Mouse (Mus musculus): ENCODE data around the gene Exoc5.

Gene Exoc5

GRCm38 (mm10) chr14:49045610-49046009 is 20.8 kb downstream of the Exoc5 start:
- Histone ChIP-seq H3K27me3 (ENCODE audit: control insufficient read depth, insufficient read depth, low read length, poor library complexity, severe bottlenecking) (no peaks in the 10 kb centered on the region), H3K36me3 (ENCODE audit: control insufficient read depth, insufficient read depth, low read length, poor library complexity, severe bottlenecking) (no peaks in the 10 kb centered on the region)
- no peak for DNase-seq (ENCODE audit: low read depth, low spot score)

DNA sequence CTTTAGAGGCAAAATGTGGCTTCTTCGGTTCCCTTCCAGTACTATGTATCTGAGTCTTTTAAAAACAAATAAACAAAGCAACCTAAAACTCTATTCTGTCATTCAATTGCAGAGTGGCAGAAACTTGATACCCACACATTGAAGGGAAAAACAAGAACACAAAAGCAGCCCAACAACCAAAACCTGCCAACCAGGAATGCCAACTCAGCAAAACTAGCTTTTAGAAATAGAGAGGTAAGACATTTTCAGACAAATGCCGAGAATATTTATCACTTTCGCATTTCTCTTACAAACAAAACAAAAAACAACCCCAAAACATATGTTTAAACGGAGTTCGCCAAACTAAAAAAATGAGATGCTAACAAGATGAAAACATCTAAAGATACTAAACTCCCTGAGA is 37.5 kb downstream of the Exoc5 start:
- no peak for DNase-seq (ENCODE audit: low read depth, low spot score)
- Histone ChIP-seq H3K27me3 (ENCODE audit: control insufficient read depth, insufficient read depth, low read length, poor library complexity, severe bottlenecking) (no peaks in the 10 kb centered on the region), H3K36me3 (ENCODE audit: control insufficient read depth, insufficient read depth, low read length, poor library complexity, severe bottlenecking) (peaks cover 2% of the 10 kb centered on the region; the same call in 1 of the 2 replicates)

DNA sequence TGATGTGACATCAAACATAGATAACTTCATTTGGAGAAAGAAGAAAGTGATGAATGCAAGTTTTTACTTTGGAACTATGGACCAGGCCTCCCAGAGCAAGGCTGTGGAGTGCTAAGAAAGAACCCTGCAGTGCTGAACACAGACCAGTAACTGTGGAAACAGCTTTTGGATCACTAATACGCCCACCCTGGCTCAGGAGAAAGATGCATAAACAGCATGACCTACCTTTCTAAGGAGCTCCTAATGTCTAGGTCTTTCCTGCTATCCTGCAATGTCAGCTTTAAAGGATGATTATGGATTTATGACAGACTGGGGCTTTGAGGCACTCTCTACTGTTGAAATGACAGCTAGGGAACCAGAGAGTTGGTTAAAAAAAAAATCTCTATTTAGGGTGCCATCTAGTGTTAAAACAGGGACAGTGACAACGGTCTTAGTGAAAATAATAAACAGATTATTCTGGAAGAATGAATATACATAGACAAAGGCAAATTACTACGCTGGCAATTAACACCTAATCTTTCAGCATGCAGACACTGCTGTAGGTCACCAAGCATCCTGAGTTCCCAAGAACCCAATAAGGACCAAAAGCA is 38.6 kb downstream of the Exoc5 start:
- no peaks in the 10 kb centered on the region for H3K27me3 ChIP-seq (ENCODE audit: control insufficient read depth, insufficient read depth, low read length, poor library complexity, severe bottlenecking)
- H3K36me3 ChIP-seq (ENCODE audit: control insufficient read depth, insufficient read depth, low read length, poor library complexity, severe bottlenecking) = peaks cover 2% of the 10 kb centered on the region; the same call in 1 of the 2 replicates
- peak; percentile 12 for DNase-seq (ENCODE audit: low read depth, low spot score)

DNA sequence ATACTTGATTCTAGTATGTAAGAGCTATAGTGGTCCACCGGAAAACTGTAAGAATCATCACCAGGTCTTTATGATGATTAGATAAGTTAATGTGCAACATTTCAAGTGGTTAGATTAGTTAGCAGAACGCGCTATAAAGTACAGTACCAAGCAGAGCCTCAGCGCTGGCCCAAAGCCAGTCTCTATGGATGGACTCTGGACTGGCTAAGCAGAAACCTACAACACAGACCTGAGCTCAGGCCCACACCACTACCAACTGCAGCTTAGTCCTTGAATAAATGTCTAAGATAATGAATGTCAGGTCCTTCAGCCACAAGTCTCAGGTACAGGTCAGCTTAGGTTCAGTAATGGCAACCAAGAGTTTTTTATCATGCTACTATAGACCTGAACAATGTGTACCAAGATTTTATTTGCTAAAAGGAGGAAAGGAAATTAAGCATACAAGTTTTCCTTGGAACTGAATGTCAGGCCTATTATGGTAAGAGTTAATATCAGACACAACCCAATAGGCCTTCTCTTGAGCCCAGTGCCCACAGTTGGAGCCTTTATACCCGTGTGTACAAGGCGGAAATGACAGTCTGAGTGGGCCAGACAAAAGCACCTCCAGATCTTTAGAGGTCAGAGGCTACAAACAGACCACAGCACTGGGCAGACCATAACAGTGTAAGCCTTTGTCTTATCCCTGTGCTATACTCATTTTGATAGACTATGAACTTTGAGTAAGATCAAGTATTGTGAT is 39.2 kb downstream of the Exoc5 start:
- no peaks in the 10 kb centered on the region for H3K27me3 ChIP-seq (ENCODE audit: control insufficient read depth, insufficient read depth, low read length, poor library complexity, severe bottlenecking)
- no peak for DNase-seq (ENCODE audit: low read depth, low spot score)
- H3K36me3 ChIP-seq (ENCODE audit: control insufficient read depth, insufficient read depth, low read length, poor library complexity, severe bottlenecking) = peaks cover 2% of the 10 kb centered on the region; the same call in 1 of the 2 replicates

DNA sequence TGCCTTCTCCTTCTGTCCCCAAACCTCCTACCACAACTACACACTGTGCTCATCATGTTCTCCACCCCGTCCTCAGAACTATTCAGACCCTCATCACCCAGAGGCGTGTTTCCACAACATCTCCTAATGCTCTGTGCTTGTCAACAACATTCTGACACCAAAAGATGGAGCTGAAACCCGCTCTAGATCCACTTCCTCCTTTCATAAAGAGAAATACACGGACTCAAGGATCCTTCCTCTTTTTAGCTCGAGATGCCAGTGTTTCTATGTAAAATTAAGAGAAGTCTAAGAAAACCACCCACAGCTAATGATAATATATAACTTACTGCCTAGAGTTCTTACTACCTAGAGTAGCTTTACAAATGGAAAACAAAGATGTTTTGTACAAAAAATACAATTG is 46.7 kb downstream of the Exoc5 start:
- Histone ChIP-seq H3K27me3 (ENCODE audit: control insufficient read depth, insufficient read depth, low read length, poor library complexity, severe bottlenecking) (no peaks in the 10 kb centered on the region), H3K36me3 (ENCODE audit: control insufficient read depth, insufficient read depth, low read length, poor library complexity, severe bottlenecking) (0 out of 2 replicates have a peak, but pooled peaks cover 2% of the 10 kb centered on the region)
- peak; percentile 50 for DNase-seq (ENCODE audit: low read depth, low spot score)

- Histone ChIP-seq H3K36me3 (ENCODE audit: control insufficient read depth, insufficient read depth, low read length, poor library complexity, severe bottlenecking) (no peaks in the 10 kb centered on the region), H3K27me3 (ENCODE audit: control insufficient read depth, insufficient read depth, low read length, poor library complexity, severe bottlenecking) (no peaks in the 10 kb centered on the region)
- DNase-seq (ENCODE audit: low read depth, low spot score) = no peak
Measured at GRCm38 (mm10) chr14:49008399-49009189, 57.9 kb downstream of the Exoc5 start.

DNA sequence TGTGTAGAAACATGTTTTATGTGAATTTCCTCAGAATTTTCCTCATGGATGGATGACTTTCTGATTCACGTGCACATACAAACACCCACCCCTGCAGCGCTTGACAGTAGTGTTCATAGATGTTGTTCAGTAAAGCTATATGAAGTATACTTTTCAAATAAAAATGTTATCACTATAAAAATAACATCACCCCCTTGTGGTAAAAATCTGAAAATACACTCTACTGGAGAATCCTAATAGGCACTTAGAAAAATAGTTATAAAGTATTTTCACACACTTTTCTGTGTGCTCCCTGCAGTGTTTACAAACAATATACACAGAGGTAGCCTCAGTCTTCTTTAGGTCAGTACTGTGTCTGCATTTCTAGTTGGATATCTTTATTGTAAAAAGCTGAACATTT is 58.5 kb downstream of the Exoc5 start:
- Histone ChIP-seq H3K27me3 (ENCODE audit: control insufficient read depth, insufficient read depth, low read length, poor library complexity, severe bottlenecking) (no peaks in the 10 kb centered on the region), H3K36me3 (ENCODE audit: control insufficient read depth, insufficient read depth, low read length, poor library complexity, severe bottlenecking) (no peaks in the 10 kb centered on the region)
- DNase-seq (ENCODE audit: low read depth, low spot score) = peak; percentile 5

DNA sequence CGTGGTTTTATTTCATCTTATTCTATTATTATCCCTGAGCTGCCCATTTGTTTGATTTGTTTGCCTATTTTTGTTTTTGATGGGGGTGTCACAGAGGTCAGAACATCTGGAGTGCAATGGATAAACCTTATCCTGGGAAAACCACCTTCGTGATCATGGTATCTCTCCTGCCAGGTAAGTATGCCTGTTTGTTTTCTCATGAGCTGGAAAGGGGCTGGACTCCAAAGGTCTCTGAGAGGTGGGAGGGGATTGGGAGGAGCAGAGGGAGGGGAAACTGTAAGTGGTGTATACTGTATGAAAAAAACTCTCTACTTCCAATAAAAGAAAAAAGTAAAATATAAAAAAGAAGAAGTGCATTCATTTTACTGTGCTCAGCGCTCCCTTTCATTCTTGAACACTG is 64.8 kb downstream of the Exoc5 start:
- no peaks in the 10 kb centered on the region for H3K27me3 ChIP-seq (ENCODE audit: control insufficient read depth, insufficient read depth, low read length, poor library complexity, severe bottlenecking)
- no peak for DNase-seq (ENCODE audit: low read depth, low spot score)
- no peaks in the 10 kb centered on the region for H3K36me3 ChIP-seq (ENCODE audit: control insufficient read depth, insufficient read depth, low read length, poor library complexity, severe bottlenecking)

DNA sequence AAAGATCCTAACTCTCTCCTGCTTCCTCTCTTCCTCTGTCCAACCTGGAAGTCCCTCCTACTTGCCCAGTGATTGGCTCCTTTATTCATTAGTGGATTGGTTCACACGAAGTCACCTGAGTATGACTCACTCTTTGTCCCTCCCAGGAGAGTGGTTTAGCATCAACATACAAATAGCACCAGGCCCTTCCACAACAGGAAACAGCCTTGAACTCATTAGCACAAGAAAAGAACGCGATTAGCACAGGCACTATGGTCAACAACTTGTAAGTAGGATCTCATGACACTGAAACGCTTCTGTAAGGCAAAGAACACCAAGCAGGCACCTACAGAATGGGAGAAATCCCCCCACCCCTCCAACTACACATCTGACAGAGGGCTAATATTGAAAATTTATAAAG is 67.7 kb downstream of the Exoc5 start:
- DNase-seq (ENCODE audit: low read depth, low spot score) = no peak
- H3K27me3 ChIP-seq (ENCODE audit: control insufficient read depth, insufficient read depth, low read length, poor library complexity, severe bottlenecking) = no peaks in the 10 kb centered on the region
- H3K36me3 ChIP-seq (ENCODE audit: control insufficient read depth, insufficient read depth, low read length, poor library complexity, severe bottlenecking) = no peaks in the 10 kb centered on the region

GRCm38 (mm10) chr14:48993861-48994260 is 72.6 kb downstream of the Exoc5 start:
- Histone ChIP-seq H3K27me3 (ENCODE audit: control insufficient read depth, insufficient read depth, low read length, poor library complexity, severe bottlenecking) (no peaks in the 10 kb centered on the region), H3K36me3 (ENCODE audit: control insufficient read depth, insufficient read depth, low read length, poor library complexity, severe bottlenecking) (no peaks in the 10 kb centered on the region)
- no peak for DNase-seq (ENCODE audit: low read depth, low spot score)

GRCm38 (mm10) chr14:48992070-48992580 is 74.3 kb downstream of the Exoc5 start:
- Histone ChIP-seq H3K27me3 (ENCODE audit: control insufficient read depth, insufficient read depth, low read length, poor library complexity, severe bottlenecking) (no peaks in the 10 kb centered on the region), H3K36me3 (ENCODE audit: control insufficient read depth, insufficient read depth, low read length, poor library complexity, severe bottlenecking) (no peaks in the 10 kb centered on the region)
- DNase-seq (ENCODE audit: low read depth, low spot score) = no peak

DNA sequence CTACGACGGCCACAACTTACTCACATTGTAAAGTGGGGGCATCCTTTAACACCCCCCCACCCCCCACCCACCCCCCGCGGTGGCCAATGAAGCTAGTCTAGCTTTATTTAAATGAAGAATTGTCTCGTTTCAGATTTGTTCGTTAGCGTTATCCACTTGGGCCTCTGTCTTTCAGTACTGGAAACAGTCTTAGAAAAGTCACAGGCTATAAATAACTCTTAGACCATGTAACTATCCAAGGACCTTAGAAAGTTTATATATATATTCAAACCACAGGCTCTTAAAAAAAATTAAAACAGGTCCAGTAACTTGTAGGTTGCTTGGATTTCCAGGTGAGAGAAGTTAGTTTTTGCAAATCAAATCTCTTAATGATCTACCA is 75.3 kb downstream of the Exoc5 start:
- DNase-seq (ENCODE audit: low read depth, low spot score) = no peak
- no peaks in the 10 kb centered on the region for H3K36me3 ChIP-seq (ENCODE audit: control insufficient read depth, insufficient read depth, low read length, poor library complexity, severe bottlenecking)

DNA sequence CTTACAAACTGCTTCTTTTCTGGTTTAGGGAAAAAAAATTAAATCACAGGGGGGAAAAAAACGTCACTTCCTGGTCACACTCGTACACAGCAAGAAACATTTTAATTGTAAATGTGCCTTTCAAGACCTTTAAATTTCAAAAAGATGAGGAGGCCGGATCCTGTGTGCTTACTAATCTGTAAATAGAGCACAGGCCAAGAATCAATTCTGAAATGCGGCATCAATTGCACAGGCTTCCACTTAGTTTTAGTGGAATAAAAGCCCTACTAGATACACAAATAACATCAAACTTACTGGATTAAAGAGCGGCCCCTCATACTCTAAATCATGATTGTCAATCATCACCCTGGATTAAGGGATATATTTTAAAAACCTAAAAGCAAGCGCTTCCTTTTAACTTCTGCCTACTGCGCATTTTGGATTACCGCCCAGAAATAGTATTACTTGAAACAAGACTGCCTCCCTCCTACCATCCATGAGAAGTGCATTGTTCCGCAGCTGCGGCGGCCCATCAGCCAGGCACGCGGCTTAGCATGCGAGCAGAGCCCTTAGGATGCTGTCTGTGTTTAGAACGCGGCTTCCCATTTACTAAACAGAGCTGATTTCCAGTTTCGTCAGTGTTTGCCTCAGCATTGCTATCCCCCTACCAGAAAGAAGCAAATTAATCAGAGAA is 75.8 kb downstream of the Exoc5 start:
- DNase-seq (ENCODE audit: low read depth, low spot score) = no peak

More for the DNA sequence above, 75.3 kb downstream of the Exoc5 start:
- H3K27me3 ChIP-seq (ENCODE audit: control insufficient read depth, insufficient read depth, low read length, poor library complexity, severe bottlenecking) = no peaks in the 10 kb centered on the region

DNA sequence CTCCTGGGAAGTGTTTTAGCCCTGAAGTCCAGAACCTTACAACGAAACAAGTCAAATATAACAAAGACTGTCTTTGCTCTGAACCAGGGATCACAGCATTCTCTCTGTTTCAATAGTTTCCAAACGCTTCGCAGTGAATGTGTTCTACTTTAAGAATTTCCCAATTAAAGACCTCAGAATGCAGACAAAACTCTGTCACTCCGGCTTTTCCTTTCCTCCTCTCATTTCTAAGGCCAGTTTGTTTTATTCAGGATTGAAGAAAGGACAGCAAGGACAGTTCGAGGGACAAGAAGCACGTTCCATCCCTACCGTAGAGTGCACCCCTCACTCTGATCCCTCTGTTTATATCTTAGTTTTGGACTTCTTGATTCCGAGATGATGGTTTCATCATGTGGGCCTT is 76.6 kb downstream of the Exoc5 start:
- Histone ChIP-seq H3K27me3 (ENCODE audit: control insufficient read depth, insufficient read depth, low read length, poor library complexity, severe bottlenecking) (no peaks in the 10 kb centered on the region), H3K36me3 (ENCODE audit: control insufficient read depth, insufficient read depth, low read length, poor library complexity, severe bottlenecking) (no peaks in the 10 kb centered on the region)
- DNase-seq (ENCODE audit: low read depth, low spot score) = no peak

More for the DNA sequence above, 75.8 kb downstream of the Exoc5 start:
- Histone ChIP-seq H3K36me3 (ENCODE audit: control insufficient read depth, insufficient read depth, low read length, poor library complexity, severe bottlenecking) (no peaks in the 10 kb centered on the region), H3K27me3 (ENCODE audit: control insufficient read depth, insufficient read depth, low read length, poor library complexity, severe bottlenecking) (no peaks in the 10 kb centered on the region)

Data from splenic B cell, adult 2 months (primary cell).